Mouse (Mus musculus): ENCODE measurements around the gene Wwtr1.

Gene Wwtr1

GRCm38 (mm10) chr3:57516146-57516545, 59.6 kb downstream of the Wwtr1 start:
- DNase-seq (ENCODE audit: low spot score in 2 of 2), result no peak

- no peak for DNase-seq (ENCODE audit: low spot score in 2 of 2)
These were observed 60.7 kb downstream of the Wwtr1 start for GRCm38 (mm10) chr3:57515044-57515443.

GRCm38 (mm10) chr3:57511816-57512586, 63.7 kb downstream of the Wwtr1 start:
- no peak for DNase-seq (ENCODE audit: low spot score in 2 of 2)

- DNase-seq (ENCODE audit: low spot score in 2 of 2), result no peak
These were observed 65.6 kb downstream of the Wwtr1 start for GRCm38 (mm10) chr3:57509945-57510675.

- DNase-seq (ENCODE audit: low spot score in 2 of 2), result no peak
These were observed 69.7 kb downstream of the Wwtr1 start for GRCm38 (mm10) chr3:57505991-57506390.

- DNase-seq (ENCODE audit: low spot score in 2 of 2), result no peak
These were observed 71.0 kb downstream of the Wwtr1 start for GRCm38 (mm10) chr3:57504756-57505155.

- no peak for DNase-seq (ENCODE audit: low spot score in 2 of 2)
These were observed 74.0 kb downstream of the Wwtr1 start for GRCm38 (mm10) chr3:57501596-57502220.

GRCm38 (mm10) chr3:57500846-57501245, 74.9 kb downstream of the Wwtr1 start:
- DNase-seq (ENCODE audit: low spot score in 2 of 2), result no peak

GRCm38 (mm10) chr3:57497791-57498190, 77.9 kb downstream of the Wwtr1 start:
- no peak for DNase-seq (ENCODE audit: low spot score in 2 of 2)

GRCm38 (mm10) chr3:57496428-57496827, 79.3 kb downstream of the Wwtr1 start:
- no peak for DNase-seq (ENCODE audit: low spot score in 2 of 2)

GRCm38 (mm10) chr3:57487455-57488153, 88.1 kb downstream of the Wwtr1 start:
- DNase-seq (ENCODE audit: low spot score in 2 of 2), result no peak

GRCm38 (mm10) chr3:57486068-57486467, 89.6 kb downstream of the Wwtr1 start:
- DNase-seq (ENCODE audit: low spot score in 2 of 2), result no peak

- DNase-seq (ENCODE audit: low spot score in 2 of 2), result no peak
These were observed 93.7 kb downstream of the Wwtr1 start for GRCm38 (mm10) chr3:57481981-57482380.

GRCm38 (mm10) chr3:57480640-57481039, 95.1 kb downstream of the Wwtr1 start:
- DNase-seq (ENCODE audit: low spot score in 2 of 2), result no peak

- DNase-seq (ENCODE audit: low spot score in 2 of 2), result no peak
These were observed 101.3 kb downstream of the Wwtr1 start for GRCm38 (mm10) chr3:57474421-57474820.

- DNase-seq (ENCODE audit: low spot score in 2 of 2), result no peak
These were observed 103.3 kb downstream of the Wwtr1 start for GRCm38 (mm10) chr3:57472407-57472806.

- peak in 1 of 2 experiments; percentile 28 for DNase-seq (ENCODE audit: low spot score in 2 of 2)
These were observed 104.6 kb downstream of the Wwtr1 start for GRCm38 (mm10) chr3:57470981-57471601.

- no peak for DNase-seq (ENCODE audit: low spot score in 2 of 2)
These were observed 105.4 kb downstream of the Wwtr1 start for GRCm38 (mm10) chr3:57470326-57470725.

- no peak for DNase-seq (ENCODE audit: low spot score in 2 of 2)
These were observed 106.4 kb downstream of the Wwtr1 start for GRCm38 (mm10) chr3:57469325-57469724.

GRCm38 (mm10) chr3:57466289-57466688, 109.4 kb downstream of the Wwtr1 start:
- DNase-seq (ENCODE audit: low spot score in 2 of 2), result no peak

GRCm38 (mm10) chr3:57463302-57463701, 112.4 kb downstream of the Wwtr1 start:
- no peak for DNase-seq (ENCODE audit: low spot score in 2 of 2)

GRCm38 (mm10) chr3:57458652-57459051, 117.1 kb downstream of the Wwtr1 start:
- no peak for DNase-seq (ENCODE audit: low spot score in 2 of 2)

All from frontal cortex, postnatal 14 days (tissue).